Mouse (Mus musculus) ES-E14 (cell line): ENCODE measurements at regions not wholly inside any gene's neighbourhood (a gene's known extent, or its start where the extent isn't known, plus 50 kb on each side); places are given as distances from the start of the nearest gene placed in this dataset.
"Not testable (repeated sequence)": the region's sequence is repeated elsewhere in the genome, so short reads cannot be mapped to it uniquely, and the experiment has no call there.

Source experiments
- DNase-seq: peaks from one replicate; pipeline ENCODE4 v3.0.0-alpha.2; 2013; ENCODE audit warnings: low read depth, low spot score
- H3K27ac ChIP-seq: 2 replicates; pipeline ENCODE4 v1.5.1; 2012; ENCODE audit warnings: low read depth, mild to moderate bottlenecking, low read length, moderate library complexity, mixed read lengths; ENCODE audit not compliant: poor library complexity, insufficient read depth, severe bottlenecking
- H3K36me3 ChIP-seq: 2 replicates; pipeline ENCODE4 v1.6.1; 2012; ENCODE audit warnings: mild to moderate bottlenecking, low read length, moderate library complexity, mixed read lengths; ENCODE audit not compliant: control insufficient read depth, poor library complexity, insufficient read depth, severe bottlenecking
- H3K4me1 ChIP-seq, 2 experiments: fragments of 150-350 bp in 1 of 2; sonication (generic) in 1 of 2; 2 replicates each; pipeline ENCODE4 v1.6.1; 2012; ENCODE audit warnings: low read length in 2 of 2, mild to moderate bottlenecking in 1 of 2, mixed read lengths in 1 of 2; ENCODE audit not compliant: control insufficient read depth in 2 of 2, insufficient read depth in 2 of 2, poor library complexity in 1 of 2
- H3K4me3 ChIP-seq, 2 experiments: fragments of 150-350 bp in 1 of 2; sonication (generic) in 1 of 2; 2 replicates each; pipeline ENCODE4 v1.5.1; 2012; ENCODE audit warnings: low read length in 2 of 2, low read depth in 1 of 2, mild to moderate bottlenecking in 1 of 2, mixed read lengths in 1 of 2; ENCODE audit not compliant: insufficient read depth in 1 of 2, poor library complexity in 1 of 2, severe bottlenecking in 1 of 2
- H3K9ac ChIP-seq: 2 replicates; pipeline ENCODE4 v1.6.1; 2012; ENCODE audit warnings: low read depth, mild to moderate bottlenecking, low read length, mixed read lengths; ENCODE audit not compliant: poor library complexity, insufficient read depth, severe bottlenecking
- H3K9me3 ChIP-seq: fragments of 150-350 bp; sonication (generic); 2 replicates; pipeline ENCODE4 v1.6.1; 2012; ENCODE audit warnings: low read depth, mild to moderate bottlenecking, low read length; ENCODE audit not compliant: control insufficient read depth, insufficient read depth
- CHD2 ChIP-seq: IDR thresholded peaks from 2 replicates; pipeline ENCODE4 v1.6.1; 2014; ENCODE audit warnings: mild to moderate bottlenecking, low read depth, low read length, inconsistent platforms
- HCFC1 ChIP-seq: IDR thresholded peaks from 2 replicates; pipeline ENCODE4 v1.6.1; 2012; ENCODE audit warnings: low read length, inconsistent platforms, borderline replicate concordance; ENCODE audit not compliant: insufficient read depth
- MAFK ChIP-seq: IDR thresholded peaks from 2 replicates; pipeline ENCODE4 v1.6.1; 2014; ENCODE audit warnings: mild to moderate bottlenecking, low read depth, low read length, inconsistent platforms; ENCODE audit not compliant: insufficient read depth
- ZC3H11A ChIP-seq: IDR thresholded peaks from 2 replicates; pipeline ENCODE4 v1.6.1; 2012; ENCODE audit warnings: low read depth, mild to moderate bottlenecking, inconsistent platforms, low read length, borderline replicate concordance
- ZNF384 ChIP-seq: IDR thresholded peaks from 2 replicates; pipeline ENCODE4 v1.6.1; 2012; ENCODE audit warnings: low read depth, low read length, inconsistent platforms
- in situ Hi-C, 2 experiments: fragments of 600-800 bp; cut with MboI; formaldehyde crosslinking; loops; one replicate each; pipeline ENCODE4 v1.15.1; 2025; ENCODE audit warnings: low sequenced_read_pairs in 2 of 2, inconsistent platforms in 1 of 2; ENCODE audit not compliant: unreplicated experiment in 2 of 2

DNA sequence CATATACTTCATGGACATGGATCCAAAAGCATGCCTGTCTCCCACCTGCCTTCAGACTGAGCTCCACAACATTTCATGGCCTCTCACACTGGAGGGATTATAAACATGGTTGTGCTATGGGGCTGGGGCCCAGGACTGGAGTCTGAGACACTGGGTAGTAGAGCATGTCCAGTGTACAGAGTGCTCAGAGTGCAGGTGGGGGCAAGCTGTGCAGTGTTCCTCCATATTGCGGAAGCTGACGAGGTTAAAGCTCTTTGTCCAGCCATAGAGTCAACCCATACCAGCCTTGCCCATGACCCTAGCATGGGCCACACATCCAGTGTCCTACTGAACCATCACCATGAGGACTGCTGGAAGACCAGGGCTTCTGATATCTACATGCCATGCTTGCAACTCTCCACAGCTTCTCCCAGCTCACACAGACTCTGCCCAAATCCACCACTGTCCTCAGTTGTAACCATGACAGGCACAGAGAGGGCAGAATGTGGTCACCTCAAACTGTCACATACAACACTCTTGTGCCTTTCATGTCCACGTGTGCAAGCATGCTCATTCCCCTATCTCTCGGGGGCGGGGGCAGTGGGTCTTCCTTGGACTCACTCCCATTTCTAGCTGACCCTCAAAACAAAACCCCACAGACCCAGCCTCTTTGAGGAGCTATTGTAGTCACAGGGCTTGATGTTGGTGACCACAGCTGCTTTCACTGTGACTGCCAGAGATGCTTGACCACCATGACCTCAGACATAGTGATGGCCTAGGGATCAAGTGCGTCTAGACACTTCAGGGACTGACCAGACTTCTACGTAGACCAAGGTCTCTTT, 55.9 kb downstream of the Tmem121 start:
- no peak overlapping the region for H3K9ac ChIP-seq
- no peaks in the 10 kb centered on the region for H3K4me1 ChIP-seq
- no peaks in the 10 kb centered on the region for H3K9me3 ChIP-seq
- in situ Hi-C loops: no loop called here
- no peak for DNase-seq
- H3K4me3 ChIP-seq: no peak overlapping the region
- TF ChIP-seq CHD2: no peak
- no peak for TF ChIP-seq HCFC1
- no peak for TF ChIP-seq ZNF384
- TF ChIP-seq ZC3H11A: no peak
- TF ChIP-seq MAFK: no peak
- no peak overlapping the region for H3K27ac ChIP-seq
- H3K36me3 ChIP-seq: no peaks in the 10 kb centered on the region

DNA sequence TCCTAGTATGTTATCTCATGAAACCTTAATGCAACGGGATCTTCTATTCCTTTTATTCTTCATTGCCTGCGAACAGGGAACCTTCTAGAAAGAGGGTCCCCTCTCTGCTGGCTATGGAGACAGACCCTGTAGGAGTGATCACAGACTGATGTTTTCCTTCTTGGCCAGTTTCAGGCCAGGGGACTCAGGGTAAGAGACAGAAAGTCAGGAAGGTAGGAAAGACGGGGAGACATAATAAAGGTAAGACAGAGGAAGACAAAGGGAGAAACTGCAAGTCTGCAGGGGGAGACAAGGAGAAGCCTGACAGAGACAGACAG, 56.4 kb downstream of the Tmem121 start:
- Histone ChIP-seq H3K9ac (no peak overlapping the region), H3K4me3 (no peak overlapping the region), H3K27ac (no peak overlapping the region), H3K9me3 (no peaks in the 10 kb centered on the region), H3K4me1 (no peaks in the 10 kb centered on the region), H3K36me3 (no peaks in the 10 kb centered on the region)
- TF ChIP-seq ZC3H11A: no peak
- TF ChIP-seq CHD2: no peak
- no peak for TF ChIP-seq ZNF384
- in situ Hi-C loops: no loop called here
- no peak for DNase-seq

DNA sequence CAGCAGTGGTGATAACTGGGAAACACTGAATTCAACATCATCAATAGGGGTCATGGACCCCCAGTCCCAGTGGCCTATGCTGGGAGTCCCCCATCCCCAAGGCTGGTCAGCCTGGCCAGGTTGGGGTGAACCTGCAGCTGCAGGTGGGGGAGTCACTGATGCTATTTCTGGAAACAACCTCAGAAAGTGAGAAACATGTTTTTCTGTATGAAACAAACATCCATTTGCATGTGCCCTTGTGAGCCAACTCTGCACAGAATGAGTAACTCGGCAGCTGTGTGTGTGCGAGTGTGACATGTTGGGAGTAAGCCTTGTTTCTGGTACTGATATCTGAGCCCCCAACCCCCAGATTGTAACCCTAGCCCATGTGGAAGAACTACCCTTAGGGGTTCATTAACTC, 59.0 kb downstream of the Tmem121 start:
- DNase-seq: no peak
- H3K36me3 ChIP-seq: no peaks in the 10 kb centered on the region
- H3K4me1 ChIP-seq: no peaks in the 10 kb centered on the region
- no peak for TF ChIP-seq HCFC1
- no peak for TF ChIP-seq ZNF384
- TF ChIP-seq CHD2: no peak
- no peak for TF ChIP-seq MAFK
- TF ChIP-seq ZC3H11A: no peak
- in situ Hi-C loops: no loop called here
- H3K4me3 ChIP-seq: no peak overlapping the region
- H3K27ac ChIP-seq: no peak overlapping the region
- H3K9me3 ChIP-seq: no peaks in the 10 kb centered on the region
- no peak overlapping the region for H3K9ac ChIP-seq

DNA sequence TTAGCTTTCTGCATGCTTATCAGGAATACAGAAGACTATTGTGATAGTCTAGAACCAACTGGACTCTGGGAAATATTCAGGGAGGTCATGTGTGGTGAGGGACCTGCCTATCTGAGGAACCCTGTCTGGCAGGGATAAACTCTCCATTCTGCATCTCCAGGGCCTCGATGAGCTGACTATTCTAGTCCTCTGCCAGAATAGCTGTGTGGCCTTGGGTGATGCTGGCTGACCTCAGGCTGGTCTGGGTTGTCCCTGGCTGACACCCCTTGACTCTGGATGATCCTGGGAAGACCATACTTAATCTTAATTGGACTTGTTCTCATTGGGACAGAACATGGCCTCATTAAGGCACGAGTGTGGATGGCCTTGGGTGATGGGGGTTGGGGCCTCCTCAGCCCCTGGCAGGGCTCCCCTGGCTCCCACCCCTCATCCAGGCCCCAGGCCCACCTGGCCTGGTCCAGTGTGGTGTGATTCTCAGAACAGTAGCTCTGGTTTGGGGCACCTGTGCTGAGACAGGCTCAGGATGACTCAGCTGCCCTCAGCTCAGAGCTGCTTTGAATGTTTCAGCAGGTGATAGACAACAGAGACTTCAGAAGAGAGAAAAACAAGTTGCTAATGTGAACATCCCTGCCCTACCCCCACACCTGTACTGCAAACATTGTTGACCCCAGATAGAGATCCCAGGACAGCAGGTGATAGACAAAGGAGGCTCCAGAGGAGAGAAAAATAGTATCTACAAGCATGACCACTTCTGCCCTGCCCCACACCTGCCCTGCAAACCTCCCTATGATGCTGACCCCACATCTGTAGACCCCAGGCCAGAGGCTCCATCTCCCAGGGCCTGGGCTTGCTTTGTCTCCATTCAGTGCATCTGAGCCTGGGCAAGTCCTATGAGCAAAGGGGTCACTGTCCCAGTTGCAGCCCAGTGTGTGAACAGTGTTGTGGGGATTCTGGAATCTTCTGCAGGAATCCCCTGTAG, 68.0 kb downstream of the Tmem121 start:
- DNase-seq, H3K27ac ChIP-seq, H3K9ac ChIP-seq, in situ Hi-C loops, H3K4me1 ChIP-seq, H3K9me3 ChIP-seq, H3K36me3 ChIP-seq, H3K4me3 ChIP-seq: not testable (repeated sequence)

DNA sequence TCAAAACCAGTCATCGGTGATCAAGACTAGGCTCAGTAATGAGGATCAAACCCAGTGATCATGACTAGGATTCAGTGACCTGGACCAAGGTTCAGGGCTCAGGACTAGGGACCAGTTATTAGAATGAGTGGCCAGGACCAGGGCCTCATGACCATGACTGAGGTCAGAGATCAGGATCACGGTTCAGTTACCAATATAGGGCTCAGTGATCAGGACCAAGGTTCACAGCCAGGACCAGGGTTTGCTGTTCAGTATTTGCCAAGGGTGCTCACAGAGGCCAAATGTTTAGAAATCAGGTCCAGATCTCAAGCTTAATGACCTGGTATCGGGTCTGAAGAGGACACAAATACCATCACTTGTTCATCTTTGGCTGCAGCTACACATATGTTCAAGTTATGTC, 69.6 kb downstream of the Tmem121 start:
- H3K9ac ChIP-seq: no peak overlapping the region
- in situ Hi-C loops: no loop called here
- no peak overlapping the region for H3K4me3 ChIP-seq

More for the DNA sequence above, 69.6 kb downstream of the Tmem121 start:
- TF ChIP-seq ZNF384 (no peak), ZC3H11A (no peak), MAFK (no peak), CHD2 (no peak), HCFC1 (no peak)
- Histone ChIP-seq H3K9me3 (no peaks in the 10 kb centered on the region), H3K27ac (no peak overlapping the region), H3K4me1 (no peaks in the 10 kb centered on the region), H3K36me3 (no peaks in the 10 kb centered on the region)
- no peak for DNase-seq
